Mouse (Mus musculus) E14TG2a.4 (cell line): ENCODE measurements around the gene Gnas.

Source experiments
- CTCF ChIP-seq: conservative IDR thresholded peaks from 2 replicates; pipeline ENCODE4 v1.5.1; 2014; ENCODE audit warnings: low read length
- POU5F1 ChIP-seq: IDR thresholded peaks from 2 replicates; pipeline ENCODE4 v1.6.1; 2014; ENCODE audit warnings: low read length, borderline replicate concordance

- TF ChIP-seq CTCF (no peak), POU5F1 (no peak)
Measured at GRCm38 (mm10) chr2:174328926-174329662, 45.0 kb downstream of the Gnas start.
